15 mouse cellular contexts compared by ENCODE assay signal in genomic region chr11:79806417-79806816, GRCm38 (mm10).
DNase-seq lines count a peak whose midpoint lies in the region; ATAC-seq and TF ChIP-seq lines count a peak whose summit lies in the region.
"Had no signal": no experiment of that assay in that cellular context is flagged by ENCODE, and none has a peak within 500 bp of the region (broad histone marks: within the 10 kb centered on the region; RNA-seq: fewer than 3 reads in every experiment).

No protein-coding gene starts in this region.

- no peaks in the 10 kb centered on the region for H3K9me3 ChIP-seq in forebrain, embryonic 15.5 days
- H3K9me3 ChIP-seq in forebrain, embryonic 13.5 days (replicated peaks), result no peaks in the 10 kb centered on the region
- H3K9me3 ChIP-seq in kidney, postnatal 0 days (replicated peaks; ENCODE audit: low read length), result no peaks in the 10 kb centered on the region
- H3K9me3 ChIP-seq in embryonic facial prominence, embryonic 15.5 days (replicated peaks), result no peaks in the 10 kb centered on the region
- no peaks in the 10 kb centered on the region for H3K9me3 ChIP-seq in limb, embryonic 13.5 days

- no peak overlapping the region for H3K4me3 ChIP-seq in forebrain, embryonic 15.5 days
- no peak overlapping the region for H3K4me3 ChIP-seq in forebrain, embryonic 13.5 days
- no peak overlapping the region for H3K4me3 ChIP-seq in kidney, postnatal 0 days (replicated peaks; ENCODE audit: low read depth, low read length)
- H3K4me3 ChIP-seq in embryonic facial prominence, embryonic 15.5 days (replicated peaks), result no peak overlapping the region
- H3K4me3 ChIP-seq in limb, embryonic 13.5 days, result no peak overlapping the region
- H3K4me3 ChIP-seq: myocyte had no signal

- no peaks in the 10 kb centered on the region for H3K36me3 ChIP-seq in forebrain, embryonic 15.5 days
- no peaks in the 10 kb centered on the region for H3K36me3 ChIP-seq in forebrain, embryonic 13.5 days (ENCODE audit: poor library complexity, severe bottlenecking)
- no peaks in the 10 kb centered on the region for H3K36me3 ChIP-seq in kidney, postnatal 0 days (ENCODE audit: insufficient read depth, low read length)
- H3K36me3 ChIP-seq in embryonic facial prominence, embryonic 15.5 days, result no peaks in the 10 kb centered on the region
- H3K36me3 ChIP-seq in limb, embryonic 13.5 days, result no peaks in the 10 kb centered on the region

- DNase-seq in kidney, postnatal 0 days (ENCODE audit: low spot score), result no peak
- no peak for DNase-seq in kidney, postnatal 25 days
- no peak for DNase-seq in frontal cortex, postnatal 36 days (ENCODE audit: low spot score in 2 of 2)
- no peak for DNase-seq in left cerebral cortex, adult 18-20 months (ENCODE audit: low spot score in 2 of 2)
- DNase-seq: B cell, adult 2 months; cerebellum, adult 11 months; heart, postnatal 36 days; lung, postnatal 14 days had no signal

- WGBS in forebrain, embryonic 15.5 days, result 86% methylated on average over 10 of the region's 10 CpGs
- WGBS in forebrain, embryonic 13.5 days, result 87% methylated on average over 10 of the region's 10 CpGs
- WGBS in kidney, postnatal 0 days, result 68% methylated on average over 10 of the region's 10 CpGs
- 38% methylated on average over 10 of the region's 10 CpGs for WGBS in embryonic facial prominence, embryonic 15.5 days
- WGBS in limb, embryonic 13.5 days, result 31% methylated on average over 10 of the region's 10 CpGs

- no peak overlapping the region for H3K9ac ChIP-seq in forebrain, embryonic 15.5 days (replicated peaks)
- no peak overlapping the region for H3K9ac ChIP-seq in forebrain, embryonic 13.5 days
- H3K9ac ChIP-seq in kidney, postnatal 0 days (ENCODE audit: low read depth, low read length), result no peak overlapping the region
- H3K9ac ChIP-seq in embryonic facial prominence, embryonic 15.5 days, result no peak overlapping the region
- H3K9ac ChIP-seq in limb, embryonic 13.5 days, result no peak overlapping the region

- H3K27me3 ChIP-seq in forebrain, embryonic 15.5 days, result no peaks in the 10 kb centered on the region
- H3K27me3 ChIP-seq in forebrain, embryonic 13.5 days, result no peaks in the 10 kb centered on the region
- H3K27me3 ChIP-seq in kidney, postnatal 0 days (ENCODE audit: insufficient read depth, low read length), result no peaks in the 10 kb centered on the region
- no peaks in the 10 kb centered on the region for H3K27me3 ChIP-seq in embryonic facial prominence, embryonic 15.5 days
- no peaks in the 10 kb centered on the region for H3K27me3 ChIP-seq in limb, embryonic 13.5 days
- H3K27me3 ChIP-seq: Patski had no signal

- no peak for TF ChIP-seq CTCF in kidney, postnatal 0 days (IDR thresholded peaks at IDR 0.05; ENCODE audit: low read depth)

- H3K27ac ChIP-seq in forebrain, embryonic 15.5 days (replicated peaks), result 0 out of 2 replicates have a peak overlapping the region, but pooled peaks have one; percentile 19
- no peak overlapping the region for H3K27ac ChIP-seq in forebrain, embryonic 13.5 days
- H3K27ac ChIP-seq in kidney, postnatal 0 days, result peak overlapping the region; percentile 54; the same call in 1 of the 2 replicates
- peak overlapping the region; percentile 86 for H3K27ac ChIP-seq in embryonic facial prominence, embryonic 15.5 days (replicated peaks)
- H3K27ac ChIP-seq in limb, embryonic 13.5 days, result peak overlapping the region; percentile 96

- H3K4me1 ChIP-seq in forebrain, embryonic 15.5 days, result peaks cover 15% of the 10 kb centered on the region
- peaks cover 12% of the 10 kb centered on the region for H3K4me1 ChIP-seq in forebrain, embryonic 13.5 days
- peaks cover 15% of the 10 kb centered on the region for H3K4me1 ChIP-seq in kidney, postnatal 0 days (replicated peaks; ENCODE audit: insufficient read depth, low read length)
- peaks cover 55% of the 10 kb centered on the region for H3K4me1 ChIP-seq in embryonic facial prominence, embryonic 15.5 days
- H3K4me1 ChIP-seq in limb, embryonic 13.5 days, result peaks cover 51% of the 10 kb centered on the region

- no peak for ATAC-seq in forebrain, embryonic 15.5 days (replicated peaks)
- no peak for ATAC-seq in forebrain, embryonic 13.5 days
- no peak for ATAC-seq in kidney, postnatal 0 days (replicated peaks; ENCODE audit: low FRiP score, low read depth)
- ATAC-seq in embryonic facial prominence, embryonic 15.5 days (ENCODE audit: insufficient number of reproducible peaks, low FRiP score, low TSS enrichment, low read depth), result peak; percentile 39; the same call in 1 of the 2 replicates
- ATAC-seq in limb, embryonic 13.5 days (ENCODE audit: low FRiP score, low read depth), result peak; percentile 69
- ATAC-seq: forebrain, embryonic 14.5 days; Patski had no signal

- no peak overlapping the region for H3K4me2 ChIP-seq in forebrain, embryonic 15.5 days (replicated peaks)
- H3K4me2 ChIP-seq in forebrain, embryonic 13.5 days, result no peak overlapping the region
- peak overlapping the region; percentile 35; the same call in 1 of the 2 replicates for H3K4me2 ChIP-seq in kidney, postnatal 0 days (ENCODE audit: low read length)
- peak overlapping the region; percentile 32 for H3K4me2 ChIP-seq in embryonic facial prominence, embryonic 15.5 days (replicated peaks)
- peak overlapping the region; percentile 51 for H3K4me2 ChIP-seq in limb, embryonic 13.5 days (replicated peaks)

Comparison
In these comparisons a context has a peak if more than half of its experiments do, and no peak if none do; other contexts are left out.
1. ATAC-seq: peak in embryonic facial prominence, embryonic 15.5 days (single experiment) and limb, embryonic 13.5 days (single experiment); none in forebrain, embryonic 15.5 days (single experiment), forebrain, embryonic 13.5 days (single experiment) and kidney, postnatal 0 days (single experiment).
2. H3K4me2 ChIP-seq: peak in kidney, postnatal 0 days (single experiment), embryonic facial prominence, embryonic 15.5 days (single experiment) and limb, embryonic 13.5 days (single experiment); none in forebrain, embryonic 15.5 days (single experiment) and forebrain, embryonic 13.5 days (single experiment).